Mouse (Mus musculus) stomach, postnatal 0 days (tissue): Measurements from ENCODE around the gene Nhs. TPM values are rescaled to one million over a fixed set of nuclear protein-coding genes. Genes with fewer than 3 reads are reported as not detected.
A peak's percentile ranks its signal among the peaks of the same experiment; 100 is the strongest.

Experiments
- ATAC-seq: fragments of 200-750 bp; cut with Nextera tagmentation; 2 replicates; pipeline ENCODE4 v1.8.0; 2017; ENCODE audit not compliant: low FRiP score, low TSS enrichment
- DNase-seq: peaks from one replicate; pipeline ENCODE4 v3.0.0-alpha.2; 2016; ENCODE audit warnings: low spot score
- H3K27ac ChIP-seq: fragments of 300-500 bp; sonication (generic); replicated peaks from 2 replicates; pipeline ENCODE4 v1.5.1; 2014; ENCODE audit warnings: mild to moderate bottlenecking, control low read depth
- H3K27me3 ChIP-seq: fragments of 300-500 bp; sonication (generic); 2 replicates; pipeline ENCODE4 v1.6.1; 2014; ENCODE audit warnings: low read length; ENCODE audit not compliant: control insufficient read depth, insufficient read depth
- H3K36me3 ChIP-seq: fragments of 300-500 bp; sonication (generic); 2 replicates; pipeline ENCODE4 v1.6.1; 2014; ENCODE audit warnings: low read length, mixed read lengths; ENCODE audit not compliant: control insufficient read depth, insufficient read depth
- H3K4me1 ChIP-seq: fragments of 300-500 bp; sonication (generic); replicated peaks from 2 replicates; pipeline ENCODE4 v1.6.1; 2014; ENCODE audit warnings: antibody characterized with exemption; ENCODE audit not compliant: control insufficient read depth, insufficient read depth
- H3K4me2 ChIP-seq: fragments of 300-500 bp; sonication (generic); replicated peaks from 2 replicates; pipeline ENCODE4 v1.6.1; 2014; ENCODE audit warnings: low read depth, mild to moderate bottlenecking, control low read depth, moderate library complexity
- H3K4me3 ChIP-seq: fragments of 300-500 bp; sonication (generic); 2 replicates; pipeline ENCODE4 v1.5.1; 2014; ENCODE audit warnings: low read depth, low read length, control low read depth
- H3K9ac ChIP-seq: fragments of 300-500 bp; sonication (generic); 2 replicates; pipeline ENCODE4 v1.6.1; 2014; ENCODE audit warnings: mild to moderate bottlenecking, low read length, control low read depth, mixed read lengths
- H3K9me3 ChIP-seq: fragments of 300-500 bp; sonication (generic); 2 replicates; pipeline ENCODE4 v1.6.1; 2016; ENCODE audit warnings: low read length; ENCODE audit not compliant: control insufficient read depth
- CTCF ChIP-seq: IDR thresholded peaks from 2 replicates; pipeline ENCODE4 v1.5.1; 2016; ENCODE audit warnings: antibody characterized with exemption, low read depth, mild to moderate bottlenecking, moderate library complexity
- EP300 ChIP-seq: optimal IDR thresholded peaks from 2 replicates; pipeline ENCODE3; 2016; ENCODE audit warnings: antibody characterized with exemption
- WGBS: fragments of 180-500 bp; shearing (Covaris S2); extraction: QIAGEN DNeasy Blood & Tissue Kit; methylation state at CpG from one replicate; pipeline ENCODE4 v1.1.7; 2014; 5-methylcytosine and 5-hydroxymethylcytosine counted together
- polyA plus RNA-seq: library from polyadenylated mRNA; unstranded; fragments of >200 nt; fragmentation: Nextera tagmentation; extraction: Ambion mirVana; gene quantifications from 2 replicates; pipeline ENCODE4 v1.2.1, GENCODE M21; 2015

The Nhs gene
- polyA plus RNA-seq, 1 experiment from 2014 or later = 0.57 TPM

- no peak for DNase-seq
- H3K4me1 ChIP-seq = no peaks in the 10 kb centered on the region
- no peak overlapping the region for H3K9ac ChIP-seq
- 69% methylated on average over 3 of the region's 3 CpGs for WGBS
- H3K4me2 ChIP-seq = no peak overlapping the region
- H3K36me3 ChIP-seq = no peaks in the 10 kb centered on the region
- no peaks in the 10 kb centered on the region for H3K9me3 ChIP-seq
- TF ChIP-seq CTCF (no peak), EP300 (no peak)
- H3K27ac ChIP-seq = no peak overlapping the region
- no peaks in the 10 kb centered on the region for H3K27me3 ChIP-seq
- ATAC-seq = no peak
- no peak overlapping the region for H3K4me3 ChIP-seq
These were observed 187.5 kb downstream of the Nhs start for GRCm38 (mm10) chrX:161971961-161972502.

GRCm38 (mm10) chrX:161971131-161971530 is 188.4 kb downstream of the Nhs start:
- ATAC-seq = no peak
- H3K27ac ChIP-seq = no peak overlapping the region
- H3K4me2 ChIP-seq = no peak overlapping the region
- DNase-seq = no peak
- TF ChIP-seq CTCF (no peak), EP300 (no peak)
- 95% methylated on average over 1 of the region's 1 CpGs for WGBS
- no peak overlapping the region for H3K9ac ChIP-seq
- no peak overlapping the region for H3K4me3 ChIP-seq
- H3K4me1 ChIP-seq = no peaks in the 10 kb centered on the region
- H3K27me3 ChIP-seq = no peaks in the 10 kb centered on the region
- no peaks in the 10 kb centered on the region for H3K9me3 ChIP-seq
- H3K36me3 ChIP-seq = no peaks in the 10 kb centered on the region

- no peaks in the 10 kb centered on the region for H3K36me3 ChIP-seq
- ATAC-seq = no peak
- no peaks in the 10 kb centered on the region for H3K4me1 ChIP-seq
- H3K9ac ChIP-seq = no peak overlapping the region
- WGBS = 34% methylated on average over 4 of the region's 4 CpGs
- no peaks in the 10 kb centered on the region for H3K9me3 ChIP-seq
- H3K4me3 ChIP-seq = no peak overlapping the region
- H3K4me2 ChIP-seq = no peak overlapping the region
- TF ChIP-seq EP300 = no peak
- TF ChIP-seq CTCF = peak; percentile 74
- no peaks in the 10 kb centered on the region for H3K27me3 ChIP-seq
- no peak overlapping the region for H3K27ac ChIP-seq
- no peak for DNase-seq
These were observed 191.8 kb downstream of the Nhs start for GRCm38 (mm10) chrX:161967692-161968091.

- Histone ChIP-seq H3K9me3 (no peaks in the 10 kb centered on the region), H3K4me1 (no peaks in the 10 kb centered on the region), H3K4me2 (no peak overlapping the region), H3K9ac (no peak overlapping the region), H3K27ac (no peak overlapping the region), H3K36me3 (no peaks in the 10 kb centered on the region), H3K4me3 (no peak overlapping the region), H3K27me3 (no peaks in the 10 kb centered on the region)
- no peak for ATAC-seq
- TF ChIP-seq EP300 (no peak), CTCF (no peak)
- no peak for DNase-seq
These were observed 196.2 kb downstream of the Nhs start for GRCm38 (mm10) chrX:161963372-161963771.

- Histone ChIP-seq H3K9ac (no peak overlapping the region), H3K27ac (no peak overlapping the region), H3K4me1 (no peaks in the 10 kb centered on the region), H3K4me2 (no peak overlapping the region), H3K9me3 (no peaks in the 10 kb centered on the region), H3K4me3 (no peak overlapping the region), H3K27me3 (no peaks in the 10 kb centered on the region), H3K36me3 (no peaks in the 10 kb centered on the region)
- WGBS = 44% methylated on average over 1 of the region's 1 CpGs
- no peak for TF ChIP-seq CTCF
- no peak for TF ChIP-seq EP300
- DNase-seq = no peak
- no peak for ATAC-seq
These were observed 196.7 kb downstream of the Nhs start for GRCm38 (mm10) chrX:161962855-161963254.

GRCm38 (mm10) chrX:161961756-161962155 is 197.8 kb downstream of the Nhs start:
- Histone ChIP-seq H3K27me3 (no peaks in the 10 kb centered on the region), H3K4me3 (no peak overlapping the region), H3K36me3 (no peaks in the 10 kb centered on the region), H3K9ac (no peak overlapping the region), H3K9me3 (no peaks in the 10 kb centered on the region), H3K4me2 (no peak overlapping the region), H3K27ac (no peak overlapping the region), H3K4me1 (no peaks in the 10 kb centered on the region)
- no peak for ATAC-seq
- DNase-seq = no peak
- 50% methylated on average over 6 of the region's 6 CpGs for WGBS
- TF ChIP-seq CTCF = no peak
- no peak for TF ChIP-seq EP300
